Mouse (Mus musculus) R1 (cell line): ENCODE results near the gene Chac1.

Experiments used
- DNase-seq: peaks from one replicate; pipeline ENCODE4 v3.0.0-alpha.2; 2018; ENCODE audit warnings: low read depth, low spot score

The Chac1 gene

DNA sequence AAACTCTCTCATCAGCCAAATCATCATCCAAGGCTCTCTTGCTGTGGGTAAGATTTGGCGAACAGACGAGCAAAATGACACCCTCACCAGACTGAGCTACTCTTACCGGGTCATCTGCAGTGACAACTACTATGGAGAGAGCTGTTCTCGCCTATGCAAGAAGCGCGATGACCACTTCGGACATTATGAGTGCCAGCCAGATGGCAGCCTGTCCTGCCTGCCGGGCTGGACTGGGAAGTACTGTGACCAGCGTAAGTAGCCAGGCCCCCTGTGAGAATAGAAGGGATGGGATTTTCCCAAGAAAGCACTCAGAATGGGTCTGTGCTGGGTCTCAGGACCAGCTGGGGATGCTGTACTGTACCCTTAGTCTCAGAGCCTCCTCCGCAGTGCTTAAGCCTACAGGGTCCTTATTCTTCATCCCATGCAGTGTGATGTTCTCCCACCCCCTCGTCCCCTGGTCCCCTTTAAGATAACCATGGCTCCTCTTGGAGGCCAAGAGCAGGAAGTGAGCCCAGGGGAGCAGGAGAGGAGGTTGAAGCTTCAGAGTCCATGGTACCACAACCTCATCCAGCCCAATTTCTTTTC, 23.0 kb upstream of the Chac1 start:
- DNase-seq, result no peak

DNA sequence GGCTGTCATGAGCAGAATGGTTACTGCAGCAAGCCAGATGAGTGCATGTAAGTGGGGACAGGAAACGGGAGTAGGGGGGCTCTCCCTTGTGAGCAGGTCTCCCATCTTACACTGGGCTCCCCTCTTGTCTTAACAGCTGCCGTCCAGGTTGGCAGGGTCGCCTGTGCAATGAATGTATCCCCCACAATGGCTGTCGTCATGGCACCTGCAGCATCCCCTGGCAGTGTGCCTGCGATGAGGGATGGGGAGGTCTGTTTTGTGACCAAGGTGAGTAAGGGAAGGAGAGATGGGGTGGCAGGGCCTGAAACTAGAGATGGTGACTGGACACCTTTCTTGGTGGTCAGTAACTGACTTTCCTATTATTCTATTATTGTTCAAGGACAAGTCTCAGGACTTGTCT, 22.5 kb upstream of the Chac1 start:
- no peak for DNase-seq

DNA sequence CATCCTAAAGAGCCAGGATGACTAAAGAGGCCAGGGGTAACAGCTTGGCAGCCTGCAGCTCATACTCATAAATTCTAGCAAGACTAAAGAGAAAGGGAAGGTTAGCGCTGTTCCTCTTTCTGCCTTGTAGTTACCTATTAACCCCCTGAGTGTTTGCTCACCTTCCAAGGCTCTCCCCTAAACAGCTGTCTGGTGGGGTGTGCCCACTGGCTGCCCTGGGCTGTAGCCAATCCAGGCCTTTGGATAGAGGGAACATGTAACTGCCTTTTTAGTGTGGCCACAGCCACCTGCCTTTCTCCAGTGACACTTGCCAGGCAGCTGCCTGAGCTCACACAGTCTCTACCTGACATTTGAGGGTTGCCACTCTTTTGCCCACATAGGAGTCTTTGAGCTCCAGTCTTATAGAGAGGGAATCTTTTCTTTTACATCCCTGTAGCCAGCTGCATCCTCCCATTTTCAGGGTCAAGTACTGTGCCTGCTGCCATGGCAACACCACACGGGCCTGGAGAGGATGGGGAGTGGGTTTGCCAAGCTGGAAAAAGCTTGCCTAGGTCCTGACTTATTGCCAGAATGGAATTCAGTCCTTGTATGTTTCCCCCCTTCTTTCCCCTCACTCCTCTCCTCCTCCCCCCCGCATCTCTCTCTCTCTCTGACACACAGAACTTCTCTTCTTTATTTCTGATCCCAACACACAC, 21.8 kb upstream of the Chac1 start:
- DNase-seq, result no peak

DNA sequence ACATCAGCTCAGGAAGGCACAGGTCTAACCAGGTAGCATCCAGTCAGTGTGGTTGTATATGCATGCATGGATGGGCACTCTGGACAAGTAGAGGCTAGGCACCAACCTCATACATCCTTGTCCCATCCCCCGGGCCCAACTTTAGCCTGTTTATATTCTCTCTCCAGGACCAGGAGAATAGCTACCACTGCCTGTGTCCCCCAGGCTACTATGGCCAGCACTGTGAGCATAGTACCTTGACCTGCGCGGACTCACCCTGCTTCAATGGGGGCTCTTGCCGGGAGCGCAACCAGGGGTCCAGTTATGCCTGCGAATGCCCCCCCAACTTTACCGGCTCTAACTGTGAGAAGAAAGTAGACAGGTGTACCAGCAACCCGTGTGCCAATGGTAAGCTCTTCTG, 20.2 kb upstream of the Chac1 start:
- DNase-seq, result no peak

DNA sequence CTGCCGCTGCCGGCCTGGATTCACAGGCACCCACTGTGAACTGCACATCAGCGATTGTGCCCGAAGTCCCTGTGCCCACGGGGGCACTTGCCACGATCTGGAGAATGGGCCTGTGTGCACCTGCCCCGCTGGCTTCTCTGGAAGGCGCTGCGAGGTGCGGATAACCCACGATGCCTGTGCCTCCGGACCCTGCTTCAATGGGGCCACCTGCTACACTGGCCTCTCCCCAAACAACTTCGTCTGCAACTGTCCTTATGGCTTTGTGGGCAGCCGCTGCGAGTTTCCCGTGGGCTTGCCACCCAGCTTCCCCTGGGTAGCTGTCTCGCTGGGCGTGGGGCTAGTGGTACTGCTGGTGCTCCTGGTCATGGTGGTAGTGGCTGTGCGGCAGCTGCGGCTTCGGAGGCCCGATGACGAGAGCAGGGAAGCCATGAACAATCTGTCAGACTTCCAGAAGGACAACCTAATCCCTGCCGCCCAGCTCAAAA, 18.8 kb upstream of the Chac1 start:
- no peak for DNase-seq

DNA sequence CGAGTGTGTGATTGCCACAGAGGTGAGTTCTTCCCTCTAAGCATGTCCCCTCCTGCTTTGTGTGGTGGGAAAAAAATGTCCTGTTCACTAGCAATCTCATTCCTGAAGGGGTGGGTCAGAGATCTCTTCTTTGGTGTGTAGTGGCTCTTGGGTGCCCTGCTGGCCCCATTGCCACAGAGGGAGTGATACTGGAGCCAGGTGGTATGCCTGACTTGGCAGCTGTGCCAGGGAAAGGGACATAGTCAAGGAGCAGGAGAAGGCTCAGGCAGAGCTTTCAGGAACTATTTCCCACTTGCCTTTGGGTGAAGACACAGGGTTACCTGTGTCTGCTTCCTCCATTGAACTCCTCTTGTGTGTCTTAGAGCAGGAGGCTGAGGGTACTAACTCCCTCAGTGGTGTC, 16.9 kb upstream of the Chac1 start:
- DNase-seq, result no peak

DNA sequence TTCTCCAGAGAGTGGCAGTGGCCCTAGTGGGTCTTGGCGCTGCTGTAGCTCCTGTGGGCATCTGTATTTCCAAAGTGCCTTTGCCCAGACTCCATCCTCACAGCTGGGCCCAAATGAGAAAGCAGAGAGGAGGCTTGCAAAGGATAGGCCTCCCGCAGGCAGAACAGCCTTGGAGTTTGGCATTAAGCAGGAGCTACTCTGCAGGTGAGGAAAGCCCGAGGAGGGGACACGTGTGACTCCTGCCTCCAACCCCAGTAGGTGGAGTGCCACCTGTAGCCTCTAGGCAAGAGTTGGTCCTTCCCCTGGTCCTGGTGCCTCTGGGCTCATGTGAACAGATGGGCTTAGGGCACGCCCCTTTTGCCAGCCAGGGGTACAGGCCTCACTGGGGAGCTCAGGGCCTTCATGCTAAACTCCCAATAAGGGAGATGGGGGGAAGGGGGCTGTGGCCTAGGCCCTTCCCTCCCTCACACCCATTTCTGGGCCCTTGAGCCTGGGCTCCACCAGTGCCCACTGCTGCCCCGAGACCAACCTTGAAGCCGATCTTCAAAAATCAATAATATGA, 16.0 kb upstream of the Chac1 start:
- no peak for DNase-seq

DNA sequence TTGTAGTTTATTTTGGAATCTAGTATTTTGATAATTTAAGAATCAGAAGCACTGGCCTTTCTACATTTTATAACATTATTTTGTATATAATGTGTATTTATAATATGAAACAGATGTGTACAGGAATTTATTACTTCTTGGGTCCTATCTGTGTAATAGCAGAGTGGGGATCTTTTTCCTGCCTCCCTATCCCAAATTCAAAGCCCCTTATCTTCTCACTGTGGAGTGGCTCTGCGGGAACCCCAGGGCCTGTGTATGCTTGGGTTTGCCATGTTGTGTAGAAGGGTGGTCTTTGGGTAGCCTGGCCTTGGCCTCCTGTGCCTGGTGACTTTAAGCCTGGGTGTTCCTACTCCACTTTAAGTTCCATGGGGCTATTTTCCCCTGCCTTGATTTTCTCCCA, 15.5 kb upstream of the Chac1 start:
- no peak for DNase-seq

DNA sequence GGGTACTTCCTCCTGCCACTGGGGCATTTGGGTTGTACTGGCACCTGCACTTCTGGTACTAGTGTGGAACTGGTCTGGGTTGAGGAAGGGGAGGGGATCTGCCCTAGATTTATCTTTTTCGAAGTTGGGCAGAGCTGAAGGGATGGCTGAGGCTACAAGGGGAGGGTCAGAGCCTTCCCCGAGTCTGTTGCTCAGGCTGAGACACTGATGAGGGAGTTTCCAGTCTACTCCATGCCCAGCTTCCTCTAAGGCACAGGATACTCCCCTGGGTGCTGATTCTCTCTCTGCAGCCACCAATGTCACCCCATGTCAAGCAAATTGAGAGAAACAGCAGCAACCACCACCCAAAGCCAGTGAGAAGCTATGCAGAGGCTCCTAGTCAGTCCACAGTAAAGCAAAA, 15.0 kb upstream of the Chac1 start:
- no peak for DNase-seq

DNA sequence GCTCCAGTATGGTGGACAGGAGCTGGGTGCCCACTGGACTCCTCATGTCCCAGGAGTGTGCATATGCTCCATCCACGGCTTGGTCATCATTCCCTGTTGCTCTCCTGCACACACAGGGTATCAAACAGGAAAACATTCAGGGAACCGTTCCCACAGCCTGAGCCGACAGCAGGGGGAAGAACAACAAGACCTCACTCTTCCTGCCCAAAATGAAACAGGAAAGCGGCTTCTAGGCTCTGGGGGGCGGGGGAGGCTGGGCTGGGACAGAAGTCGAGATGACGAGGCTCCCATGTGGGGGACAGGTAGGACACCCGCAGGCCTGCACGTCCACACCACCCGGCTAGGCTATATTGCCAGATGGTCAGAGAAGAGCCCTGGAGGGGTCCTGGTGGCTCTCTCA, 14.6 kb upstream of the Chac1 start:
- no peak for DNase-seq

DNA sequence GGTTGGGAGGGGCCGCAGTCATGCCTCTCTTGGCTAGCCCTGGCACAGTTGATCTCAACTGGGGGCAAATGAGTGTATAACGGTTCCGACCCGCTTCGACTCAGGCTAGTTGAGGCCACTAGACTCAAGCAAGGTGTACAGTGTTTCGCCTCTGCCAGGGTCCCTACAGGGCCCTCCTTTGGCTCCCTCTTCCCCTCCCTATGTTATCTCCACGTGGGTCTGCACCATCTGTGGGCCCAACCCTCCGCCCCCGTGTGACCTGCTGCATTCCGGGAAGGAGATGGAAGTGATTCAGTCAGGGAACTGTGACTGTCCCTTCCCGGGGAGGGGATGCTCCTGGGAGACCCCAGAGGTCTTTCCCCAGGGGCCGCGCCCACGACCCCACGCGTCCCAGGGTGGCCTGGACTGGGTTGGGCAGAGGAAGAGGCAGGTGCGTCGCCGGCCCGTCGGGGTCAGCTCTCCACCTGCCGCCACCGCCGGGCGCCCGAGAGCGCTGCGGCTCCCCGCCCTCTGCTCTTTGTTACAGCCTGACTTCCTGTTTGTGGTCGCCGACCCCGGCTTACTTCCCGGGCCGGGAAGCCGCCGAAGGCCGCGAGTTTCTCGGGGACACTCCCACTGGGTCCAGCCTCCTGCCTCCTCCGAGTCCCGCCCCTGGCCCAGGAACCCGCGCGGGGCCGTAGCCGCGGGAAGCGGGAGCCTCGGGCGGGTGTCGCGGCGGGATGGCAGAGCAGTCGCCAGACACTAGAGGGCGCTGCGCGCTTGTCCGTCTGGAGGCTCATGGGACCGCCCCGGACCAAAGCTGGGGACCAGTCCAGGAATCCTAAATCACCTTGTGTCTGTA, 13.4 kb upstream of the Chac1 start:
- DNase-seq, result peak; percentile 83

DNA sequence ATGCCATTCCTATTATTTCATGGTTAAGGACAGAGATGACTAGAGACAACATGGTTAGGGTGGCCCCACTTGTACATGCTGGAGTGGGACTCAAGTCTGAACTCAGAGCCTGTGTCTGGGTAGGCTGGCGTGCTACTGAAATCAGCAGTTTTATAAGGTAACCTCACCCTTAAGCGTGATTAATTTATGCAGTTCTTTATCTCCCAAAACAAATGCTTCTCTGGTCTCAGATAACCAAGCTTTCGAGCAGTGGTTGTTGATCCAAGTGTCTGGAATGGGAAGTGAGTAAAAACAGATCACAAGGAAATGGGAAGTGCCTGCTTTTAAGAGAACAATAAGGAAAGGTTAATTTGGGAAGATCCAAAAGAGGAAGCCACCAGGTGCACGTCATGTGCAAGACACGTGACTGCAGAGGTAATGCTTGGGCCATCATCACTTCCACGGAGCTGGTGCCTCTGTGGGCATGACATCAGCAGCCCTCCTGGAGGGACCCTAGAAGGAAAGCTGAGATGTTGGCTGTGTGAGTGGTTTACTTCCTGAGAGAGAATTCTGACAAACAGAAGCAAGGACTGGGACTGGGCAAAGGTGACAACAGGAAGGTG, 6.4 kb upstream of the Chac1 start:
- DNase-seq, result no peak

DNA sequence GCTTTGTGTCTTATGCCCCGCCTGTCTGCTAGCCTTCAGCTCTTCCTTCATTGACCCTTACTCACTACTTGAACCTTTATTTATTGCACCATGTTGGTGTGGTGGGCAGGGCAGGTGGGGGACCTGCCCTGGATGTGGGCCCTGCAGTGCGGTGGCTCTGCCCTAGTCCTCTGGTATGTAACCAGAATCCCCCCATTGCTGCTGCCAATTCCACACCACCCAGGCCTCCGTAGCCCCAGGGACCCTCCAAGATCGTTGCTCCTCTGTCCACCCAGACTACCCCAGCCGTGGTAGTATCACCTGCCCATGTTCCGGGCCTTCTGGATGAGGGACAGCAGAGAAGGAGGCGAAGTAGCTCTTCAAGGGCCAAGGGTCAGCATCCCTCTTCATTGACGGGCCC, 2.7 kb downstream of the Chac1 start:
- DNase-seq, result no peak

DNA sequence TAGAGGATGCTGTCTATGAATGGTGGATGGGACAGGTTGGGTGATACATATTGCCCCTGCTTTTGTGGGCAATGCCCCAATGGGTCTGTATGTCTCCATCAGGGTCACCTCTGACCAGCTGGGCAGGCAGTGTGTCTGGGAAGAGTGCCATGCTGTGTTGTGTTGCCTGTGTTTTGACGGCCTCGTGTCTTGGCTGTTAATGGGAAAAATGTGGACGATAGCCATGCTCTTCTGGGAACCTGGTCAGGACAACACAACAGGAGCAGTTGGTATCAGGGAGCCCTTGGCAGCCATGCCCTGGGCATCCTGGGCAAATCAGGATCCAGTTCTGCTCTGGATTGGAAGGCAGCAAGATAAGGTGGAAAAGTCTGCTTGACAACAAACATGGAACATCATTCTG, 4.1 kb downstream of the Chac1 start:
- DNase-seq, result no peak

DNA sequence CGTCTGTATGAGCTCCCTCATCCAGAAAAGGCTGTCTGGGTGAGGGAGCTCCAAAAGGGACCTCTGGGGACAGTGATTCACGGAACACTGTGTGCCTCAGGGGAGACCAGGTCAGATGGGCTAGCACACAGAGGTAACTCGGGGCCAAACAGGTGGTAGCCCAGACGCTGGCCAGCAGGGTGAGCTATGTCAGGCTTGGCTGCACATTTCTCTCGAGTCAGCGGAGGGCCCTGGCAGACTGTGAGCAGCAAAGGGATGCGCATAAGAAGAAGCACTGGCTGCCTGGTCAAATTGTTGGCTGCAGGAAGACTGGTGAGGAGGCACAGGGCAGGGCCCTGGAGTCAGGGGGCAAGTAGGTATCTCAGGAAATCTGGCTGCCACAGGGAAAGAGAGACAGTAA, 4.6 kb downstream of the Chac1 start:
- DNase-seq, result no peak

DNA sequence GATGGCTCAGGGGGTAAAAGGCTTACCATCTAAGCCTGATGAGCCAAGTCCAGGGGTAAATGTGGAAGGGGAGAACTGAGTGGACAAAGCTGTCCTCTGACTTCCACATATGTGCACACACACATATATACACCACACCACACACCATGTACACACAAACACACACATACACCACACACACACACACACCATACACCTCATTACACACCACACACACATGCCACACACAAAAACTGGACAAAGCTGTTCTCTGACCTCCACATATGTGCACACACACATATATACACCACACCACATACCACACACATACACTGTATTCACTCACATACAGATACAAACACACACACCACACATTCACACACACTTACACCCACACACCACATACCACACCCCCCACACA, 5.3 kb downstream of the Chac1 start:
- DNase-seq, result no peak

DNA sequence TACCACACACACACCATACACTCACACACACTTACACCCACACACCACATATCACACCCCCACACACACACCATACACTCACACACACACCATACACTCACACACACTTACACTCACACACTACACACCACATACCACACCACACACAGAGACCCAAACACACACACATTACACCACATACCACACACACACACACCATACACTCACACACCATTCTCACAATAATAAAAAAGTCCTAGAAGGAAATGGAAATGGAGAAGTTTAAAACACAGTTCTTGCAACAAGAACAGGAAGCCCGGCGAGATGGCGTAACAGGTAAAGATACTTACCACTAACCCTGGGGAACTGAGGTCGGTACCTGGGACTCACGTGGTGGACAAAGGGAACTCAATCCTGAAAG, 5.8 kb downstream of the Chac1 start:
- no peak for DNase-seq

DNA sequence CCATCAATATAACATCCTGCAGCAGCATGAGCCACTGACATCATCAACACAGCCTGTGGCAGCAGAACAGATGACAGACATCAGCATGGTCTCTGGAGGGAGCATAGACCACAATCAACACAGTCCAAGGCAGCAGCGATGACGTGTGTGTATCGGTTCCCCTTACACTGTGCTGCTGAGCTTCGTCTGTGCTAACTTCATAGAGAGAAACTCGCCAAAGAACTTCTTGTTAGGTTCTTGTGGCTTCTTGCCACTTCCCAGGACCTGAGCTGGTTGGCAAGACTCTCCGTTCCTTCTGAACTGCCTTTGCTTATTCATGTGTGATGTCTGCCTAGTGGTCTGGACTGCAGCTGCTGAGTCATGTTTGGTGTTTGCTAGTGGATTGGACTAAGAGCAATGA, 7.2 kb downstream of the Chac1 start:
- DNase-seq, result no peak

DNA sequence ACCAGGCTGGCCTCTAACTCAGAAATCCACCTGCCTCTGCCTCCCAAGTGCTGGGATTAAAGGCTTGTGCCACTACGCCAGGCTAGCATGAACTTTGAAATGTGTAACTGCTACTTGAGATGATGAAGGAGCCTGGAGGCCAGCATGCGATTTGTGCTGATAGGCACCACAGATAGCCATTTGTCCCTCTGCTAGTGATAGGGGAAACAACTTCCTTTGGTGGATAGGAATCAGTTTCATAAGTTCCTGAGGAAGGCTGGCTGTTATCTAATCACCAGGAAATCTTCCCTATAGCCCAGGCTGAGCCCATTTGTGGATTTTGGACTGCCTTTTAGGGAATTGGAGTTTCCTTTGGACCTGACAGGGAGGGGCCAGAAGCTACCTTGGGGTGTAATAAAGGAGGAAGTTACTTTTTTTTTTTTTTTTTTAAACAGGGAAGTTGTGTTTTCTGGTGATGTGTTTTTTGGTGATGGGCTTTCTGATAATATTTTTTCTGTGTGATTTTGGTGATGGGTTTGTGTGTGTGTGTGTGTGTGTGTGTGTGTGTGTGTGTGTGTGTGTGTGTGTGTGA, 8.8 kb downstream of the Chac1 start:
- DNase-seq, result no peak

DNA sequence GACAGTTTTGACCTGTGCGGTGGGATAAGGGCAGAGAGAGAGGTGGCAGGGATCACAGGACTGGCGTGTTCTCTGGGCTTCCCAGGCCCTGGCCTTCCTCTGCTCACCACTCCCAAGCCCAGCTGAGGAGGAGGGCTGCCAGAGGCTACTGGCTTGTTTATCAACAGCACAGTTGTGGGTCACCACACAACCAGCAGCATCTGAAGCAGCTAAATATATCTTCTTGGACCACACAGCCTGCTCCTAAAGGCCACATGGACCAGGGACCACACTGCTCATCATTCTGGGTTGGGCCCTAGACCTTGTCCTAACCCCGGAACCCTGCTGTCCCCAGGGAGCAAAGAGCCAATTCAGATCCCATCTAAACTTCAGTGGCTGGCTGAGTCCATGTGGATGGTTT, 13.9 kb downstream of the Chac1 start:
- no peak for DNase-seq

DNA sequence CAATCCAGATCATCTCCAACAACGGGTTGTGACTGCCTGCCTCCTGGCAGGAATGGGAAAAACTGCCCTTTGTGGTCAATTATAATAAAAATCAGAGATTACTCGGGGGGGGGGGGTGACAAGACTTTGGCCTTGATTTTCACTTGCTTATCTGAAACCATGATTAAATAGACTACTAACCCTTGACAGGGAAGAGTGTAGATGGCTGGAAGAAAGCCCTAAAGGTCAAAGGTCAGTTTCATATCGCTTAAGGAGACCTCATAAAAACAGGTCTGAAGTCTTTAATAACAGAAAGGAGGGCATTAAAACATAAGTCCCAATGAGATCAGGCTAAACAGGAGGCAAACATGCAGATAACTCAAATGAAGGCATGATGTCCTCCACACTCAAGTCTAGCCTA, 16.3 kb downstream of the Chac1 start:
- DNase-seq, result no peak

DNA sequence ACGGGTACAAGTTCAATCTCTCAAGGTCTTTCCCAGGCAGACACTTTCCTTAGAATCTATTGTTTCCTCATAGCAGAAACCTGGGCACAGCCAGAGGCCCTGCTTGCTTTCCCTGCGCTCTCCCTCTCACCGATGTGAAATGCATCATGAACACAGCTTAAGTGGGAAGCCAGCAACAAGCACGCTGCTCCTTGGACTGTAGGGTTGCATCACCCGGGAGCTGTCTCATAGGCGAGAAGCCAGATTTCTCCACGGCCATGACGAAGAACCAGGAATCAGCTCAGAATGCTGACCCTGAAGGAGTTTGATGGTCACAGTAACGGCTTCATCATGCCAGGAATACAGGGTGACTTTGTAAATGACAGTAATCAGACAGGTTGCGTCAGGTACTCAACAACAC, 19.1 kb downstream of the Chac1 start:
- DNase-seq, result no peak
